Mouse (Mus musculus) layer of hippocampus, adult 9-10 months (tissue): ENCODE measurements at regions not wholly inside any gene's neighbourhood (a gene's known extent, or its start where the extent isn't known, plus 50 kb on each side); places are given as distances from the start of the nearest gene placed in this dataset.
"Not testable (repeated sequence)": the region's sequence is repeated elsewhere in the genome, so short reads cannot be mapped to it uniquely, and the experiment has no call there.

ENCODE experiments used
- DNase-seq: peaks from one replicate; pipeline ENCODE4 v3.0.0; 2022; ENCODE audit warnings: low spot score

DNA sequence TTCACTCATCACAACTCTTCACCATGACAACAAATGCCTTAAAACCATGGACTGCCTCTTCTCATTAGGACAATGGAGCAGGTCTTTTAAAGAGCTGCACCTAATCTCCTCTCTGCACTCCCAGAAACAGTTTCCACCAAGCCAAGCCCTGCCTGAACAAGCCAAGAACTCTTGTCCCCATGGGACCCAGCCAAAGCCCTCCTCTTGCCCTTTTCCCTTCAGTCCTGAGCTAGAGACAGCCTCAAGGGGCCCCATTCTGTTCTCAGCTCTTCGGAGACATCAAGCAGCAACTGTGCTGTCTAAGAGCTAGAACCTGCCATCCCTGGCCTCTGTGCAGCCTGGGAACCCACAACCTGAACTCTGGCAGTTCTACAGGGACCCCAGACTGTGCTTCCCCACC lies 345.0 kb upstream of the Irak1bp1 start:
- no peak for DNase-seq

DNA sequence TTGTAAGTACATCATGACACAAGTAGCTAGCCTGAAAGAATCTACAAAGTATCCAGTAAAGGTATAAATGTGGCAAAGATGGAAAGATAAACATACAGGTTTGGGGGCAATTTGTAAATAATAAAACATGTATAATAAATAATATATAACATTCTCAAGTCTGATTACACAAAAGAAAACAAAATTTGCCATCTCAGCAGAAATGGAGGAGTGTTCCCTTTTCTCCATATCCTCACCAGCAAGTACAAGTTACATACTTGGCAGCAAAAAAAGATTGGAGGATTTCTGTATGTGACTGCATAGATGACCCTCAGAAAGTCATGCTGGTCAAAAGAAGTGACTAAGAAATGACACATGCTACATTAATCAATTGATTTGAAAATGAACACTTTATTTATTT lies 335.9 kb upstream of the Irak1bp1 start:
- no peak for DNase-seq

GRCm38 (mm10) chr9:82510014-82510413 lies 319.3 kb upstream of the Irak1bp1 start:
- DNase-seq = no peak

GRCm38 (mm10) chr9:82518993-82519392 lies 310.3 kb upstream of the Irak1bp1 start:
- no peak for DNase-seq

- no peak for DNase-seq
Observed at GRCm38 (mm10) chr9:82527867-82528385, 301.4 kb upstream of the Irak1bp1 start.

- DNase-seq = no peak
Observed at GRCm38 (mm10) chr9:82552726-82553125, 276.6 kb upstream of the Irak1bp1 start.

DNA sequence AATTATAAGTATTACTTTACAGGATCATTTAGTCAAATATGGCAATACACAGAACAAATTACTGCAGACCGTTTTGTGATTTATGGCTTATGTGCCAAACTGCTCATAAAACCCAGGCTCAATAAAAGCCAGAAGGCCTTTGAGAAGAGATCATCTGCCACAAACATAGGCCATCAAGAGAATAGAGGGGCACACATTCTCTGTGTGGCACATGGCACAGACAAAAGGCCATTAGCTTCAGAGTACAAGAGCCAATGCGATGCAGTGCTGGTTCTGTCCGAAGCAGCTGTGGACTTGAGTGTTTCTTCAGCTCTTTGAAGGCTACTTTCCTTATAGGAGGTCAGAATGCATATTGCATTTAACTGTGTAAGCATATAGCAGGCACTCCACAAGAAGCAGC lies 276.1 kb upstream of the Irak1bp1 start:
- DNase-seq = no peak

GRCm38 (mm10) chr9:82562551-82563465 lies 266.5 kb upstream of the Irak1bp1 start:
- no peak for DNase-seq

GRCm38 (mm10) chr9:82581373-82582018 lies 247.8 kb upstream of the Irak1bp1 start:
- DNase-seq = no peak

DNA sequence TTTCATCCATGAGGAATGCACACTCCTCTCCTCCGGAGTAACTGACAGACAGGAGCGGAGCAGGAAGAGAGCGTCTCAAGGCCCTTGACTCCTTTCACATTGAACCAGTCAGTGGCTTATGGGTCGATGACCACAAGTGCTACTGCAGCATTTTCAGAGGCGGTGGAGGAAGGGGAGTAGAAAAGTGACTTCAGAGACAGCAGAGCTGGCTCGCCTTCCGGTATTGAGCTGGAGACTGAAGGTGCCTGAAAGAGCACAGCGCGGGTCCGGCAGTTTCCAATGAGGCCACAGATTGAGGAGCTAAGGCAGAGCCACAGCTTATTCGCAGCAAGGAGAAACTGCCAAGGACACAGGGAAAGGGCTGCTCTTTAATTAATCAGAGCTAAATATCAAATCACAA lies 220.2 kb upstream of the Irak1bp1 start:
- no peak for DNase-seq

GRCm38 (mm10) chr9:82609946-82610345 lies 219.4 kb upstream of the Irak1bp1 start:
- DNase-seq = no peak

DNA sequence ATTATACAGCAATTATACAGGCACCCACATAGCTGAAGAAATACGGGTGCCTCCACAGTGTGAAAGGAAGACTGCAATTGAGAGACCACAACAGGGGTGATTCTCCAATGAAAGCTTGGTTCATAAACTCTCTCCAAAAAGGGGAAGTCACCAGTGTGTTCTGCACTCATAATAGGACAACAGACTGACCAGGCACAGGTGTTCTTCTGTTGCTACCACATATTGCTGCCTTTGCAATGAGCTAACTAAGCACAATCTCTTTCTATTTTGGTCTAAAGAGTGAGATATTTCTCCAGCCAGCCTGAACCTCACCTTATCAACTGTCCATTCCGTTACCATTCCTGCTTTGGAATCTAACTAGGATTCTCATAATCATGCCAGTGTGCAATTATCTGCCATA lies 216.8 kb upstream of the Irak1bp1 start:
- DNase-seq = no peak

- no peak for DNase-seq
Observed at GRCm38 (mm10) chr9:82632411-82632810, 196.9 kb upstream of the Irak1bp1 start.

- no peak for DNase-seq
Observed at GRCm38 (mm10) chr9:82640277-82640676, 189.1 kb upstream of the Irak1bp1 start.

DNA sequence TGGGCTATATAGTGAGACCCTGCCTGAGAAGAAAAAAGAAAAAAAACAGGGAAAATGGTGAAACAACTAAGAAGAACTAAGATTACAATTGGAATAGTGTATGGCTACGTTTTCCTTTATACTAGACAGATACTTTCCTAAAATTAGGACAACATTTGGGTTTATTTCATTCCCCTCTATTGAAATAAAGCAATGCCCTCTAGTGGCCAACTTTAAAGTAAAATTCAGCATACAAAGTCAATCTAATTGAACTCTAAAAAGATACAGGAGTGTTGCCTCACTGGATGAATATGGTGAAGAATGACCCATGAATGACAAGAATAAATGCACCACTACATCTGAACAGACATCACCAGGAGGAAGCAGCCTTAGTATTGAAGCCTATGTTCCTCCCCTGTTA lies 185.4 kb upstream of the Irak1bp1 start:
- DNase-seq = peak; percentile 20

- not testable (repeated sequence) for DNase-seq
Observed at GRCm38 (mm10) chr9:82655511-82655910, 173.8 kb upstream of the Irak1bp1 start.

- no peak for DNase-seq
Observed at GRCm38 (mm10) chr9:82682196-82682595, 147.1 kb upstream of the Irak1bp1 start.

DNA sequence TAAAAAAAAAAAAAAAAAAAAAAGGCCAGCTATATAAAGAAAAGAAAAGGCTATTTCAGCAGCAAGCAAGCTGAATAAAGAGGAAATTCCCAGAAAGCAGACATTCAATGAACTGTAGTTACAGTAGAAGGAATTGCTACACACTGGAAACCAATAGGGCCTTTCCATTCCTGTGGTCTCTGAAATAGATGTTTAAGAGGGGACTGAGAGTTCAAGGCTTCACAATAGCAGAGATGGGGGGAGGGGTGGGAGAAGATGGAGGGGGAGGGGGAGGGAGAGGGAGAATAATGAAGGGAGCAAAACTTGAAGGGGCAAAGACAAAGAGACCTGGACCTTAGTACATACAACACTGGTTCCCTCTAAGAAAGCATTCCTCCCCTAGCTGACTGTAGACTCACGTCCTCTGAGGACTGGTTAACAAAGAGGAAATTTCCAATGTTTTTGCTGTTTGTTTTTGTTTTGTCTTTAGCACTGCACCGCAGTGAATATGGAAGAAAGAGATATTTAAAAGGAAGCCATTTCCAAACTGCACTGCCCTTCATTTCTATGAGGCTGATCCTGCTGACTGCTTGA lies 119.8 kb upstream of the Irak1bp1 start:
- DNase-seq = no peak

DNA sequence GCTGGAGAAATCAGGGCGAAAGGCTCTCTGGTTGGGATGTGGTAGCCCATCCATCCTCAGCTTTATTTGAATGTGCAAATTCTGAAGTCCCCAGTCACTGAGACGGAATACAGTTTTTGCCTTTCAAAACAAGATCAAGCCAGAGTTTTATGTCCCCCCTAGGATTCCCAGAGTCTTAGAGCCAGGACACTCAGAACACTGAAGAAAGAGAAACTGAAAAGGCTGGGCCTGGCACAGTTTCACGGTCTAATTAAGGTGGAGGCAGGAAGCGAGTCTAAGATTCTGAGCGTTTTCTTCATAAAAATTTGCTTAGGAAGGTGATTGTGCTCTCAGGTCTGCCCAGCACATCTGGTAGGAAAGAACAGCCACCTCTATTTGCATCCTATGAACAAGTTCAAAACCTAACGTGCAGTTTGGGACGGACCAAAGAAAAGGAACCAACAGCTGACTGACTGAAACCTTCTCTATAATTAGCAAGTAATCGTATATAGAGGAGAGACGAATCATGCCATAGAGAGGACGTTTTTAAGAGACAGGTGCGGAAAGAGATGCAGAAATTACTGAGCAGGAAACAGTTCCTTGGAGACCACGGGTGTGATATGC lies 119.2 kb upstream of the Irak1bp1 start:
- DNase-seq = no peak

DNA sequence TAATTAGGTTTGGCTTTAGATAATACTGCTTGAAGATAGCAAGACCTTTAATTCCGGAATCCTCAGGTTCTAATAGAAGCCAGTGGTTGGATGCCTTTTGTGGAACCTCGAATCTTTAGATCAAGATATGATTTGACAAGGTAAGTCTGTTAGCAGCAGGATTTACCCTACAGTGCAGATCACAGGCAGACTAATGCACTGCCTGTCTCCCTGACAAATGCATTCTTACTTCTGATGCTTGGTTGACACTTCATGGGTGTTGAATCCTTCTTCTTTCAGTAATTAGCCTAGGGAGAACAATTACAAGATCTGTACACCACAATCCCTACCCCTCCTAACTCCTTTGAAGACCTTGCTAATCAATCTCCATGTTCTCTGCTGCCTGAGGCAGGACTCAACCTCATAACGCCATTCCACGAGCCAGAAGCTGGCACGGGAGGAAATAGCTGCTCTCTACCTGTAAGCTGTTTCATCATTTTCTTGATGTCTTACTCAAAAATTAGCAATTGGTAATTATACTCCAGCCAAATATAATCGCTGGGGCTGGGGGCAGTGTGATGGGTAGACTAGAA lies 118.3 kb upstream of the Irak1bp1 start:
- no peak for DNase-seq

DNA sequence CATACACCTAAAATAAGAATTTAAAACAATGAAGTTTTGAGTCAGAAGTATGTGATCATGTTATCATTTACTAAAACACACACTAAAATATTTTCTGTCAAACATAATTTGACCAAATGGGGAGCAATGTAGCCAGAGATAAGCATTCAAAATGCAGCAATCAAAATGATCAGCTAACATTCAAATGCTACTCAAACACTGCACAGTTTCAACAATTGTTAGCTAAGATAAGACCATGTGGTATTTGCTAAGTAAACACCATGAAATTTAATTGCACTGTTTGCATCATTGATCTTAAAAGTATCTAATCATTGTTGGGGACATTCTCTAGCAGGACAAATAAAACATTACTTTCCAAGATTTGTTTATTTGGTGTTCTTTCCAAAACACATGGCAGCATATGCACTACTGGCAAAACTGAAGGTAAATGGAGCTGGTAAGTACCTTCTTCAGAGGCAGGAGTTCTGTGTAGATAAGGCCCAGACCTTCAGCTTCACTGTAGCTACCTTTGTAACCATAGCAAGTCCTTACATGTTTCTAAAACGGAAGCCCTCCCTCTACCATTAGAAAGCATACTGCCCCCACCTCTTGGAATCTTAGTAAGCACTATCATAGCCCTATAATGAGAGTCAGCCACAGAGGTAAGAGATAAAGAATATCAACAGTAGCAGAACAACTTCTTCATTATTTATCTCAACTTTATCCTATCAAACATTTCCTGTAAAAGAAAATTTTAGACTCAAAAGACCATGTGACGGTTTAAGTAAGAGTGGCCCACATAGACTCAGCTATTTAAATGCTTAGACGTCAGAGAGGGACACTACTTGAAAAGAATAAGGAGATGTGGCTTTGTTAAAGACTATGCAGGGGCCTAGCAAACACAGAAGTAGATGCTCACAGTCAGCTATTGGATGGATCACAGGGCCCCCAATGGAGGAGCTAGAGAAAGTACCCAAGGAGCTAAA lies 116.3 kb upstream of the Irak1bp1 start:
- DNase-seq = no peak
